Mouse (Mus musculus) brain, adult 2 months (tissue): ENCODE measurements at regions not wholly inside any gene's neighbourhood (a gene's known extent, or its start where the extent isn't known, plus 50 kb on each side); places are given as distances from the start of the nearest gene placed in this dataset.
"Not testable (repeated sequence)": the region's sequence is repeated elsewhere in the genome, so short reads cannot be mapped to it uniquely, and the experiment has no call there.

Experiments used
- DNase-seq: peaks from one replicate; pipeline ENCODE4 v3.0.0; 2011; ENCODE audit warnings: low read depth, low spot score

- no peak for DNase-seq
Observed at GRCm38 (mm10) chr5:17176771-17177170, 196.2 kb upstream of the Speer4f2 start.

- no peak for DNase-seq
Observed at GRCm38 (mm10) chr5:17208554-17209283, 164.3 kb upstream of the Speer4f2 start.

- no peak for DNase-seq
Observed at GRCm38 (mm10) chr5:17210723-17211245, 162.2 kb upstream of the Speer4f2 start.

- not testable (repeated sequence) for DNase-seq
Observed at GRCm38 (mm10) chr5:17223542-17223941, 149.4 kb upstream of the Speer4f2 start.

GRCm38 (mm10) chr5:17247732-17248606, 125.0 kb upstream of the Speer4f2 start:
- no peak for DNase-seq

- no peak for DNase-seq
Observed at GRCm38 (mm10) chr5:17260541-17261325, 112.2 kb upstream of the Speer4f2 start.

GRCm38 (mm10) chr5:17262126-17262525, 110.9 kb upstream of the Speer4f2 start:
- DNase-seq, result no peak

- peak; percentile 11 for DNase-seq
Observed at GRCm38 (mm10) chr5:17271153-17271552, 101.8 kb upstream of the Speer4f2 start.

- DNase-seq, result no peak
Observed at GRCm38 (mm10) chr5:17271722-17272479, 101.1 kb upstream of the Speer4f2 start.

- no peak for DNase-seq
Observed at GRCm38 (mm10) chr5:17275346-17275745, 97.6 kb upstream of the Speer4f2 start.

GRCm38 (mm10) chr5:17276782-17277578, 96.0 kb upstream of the Speer4f2 start:
- DNase-seq, result no peak

GRCm38 (mm10) chr5:17280203-17280602, 92.8 kb upstream of the Speer4f2 start:
- DNase-seq, result no peak

- no peak for DNase-seq
Observed at GRCm38 (mm10) chr5:17280951-17281350, 92.0 kb upstream of the Speer4f2 start.

- no peak for DNase-seq
Observed at GRCm38 (mm10) chr5:17289028-17289427, 84.0 kb upstream of the Speer4f2 start.

GRCm38 (mm10) chr5:17292559-17292958, 80.4 kb upstream of the Speer4f2 start:
- DNase-seq, result no peak

GRCm38 (mm10) chr5:17296571-17297035, 76.4 kb upstream of the Speer4f2 start:
- DNase-seq, result no peak

GRCm38 (mm10) chr5:17299846-17300245, 73.1 kb upstream of the Speer4f2 start:
- peak; percentile 67 for DNase-seq

- DNase-seq, result no peak
Observed at GRCm38 (mm10) chr5:17321501-17321900, 51.5 kb upstream of the Speer4f2 start.
